Mouse (Mus musculus): ENCODE results near the gene Krt20.

- no peak for TF ChIP-seq GATA1 (IDR thresholded peaks at IDR 0.05; ENCODE audit: borderline replicate concordance, low read length)
- no peak for TF ChIP-seq FLI1 (IDR thresholded peaks at IDR 0.05; ENCODE audit: low read length)
These were observed 31.3 kb upstream of the Krt20 start for GRCm38 (mm10) chr11:99469228-99469627.

Data from megakaryocyte, embryonic 14.5 days (primary cell).